Mouse (Mus musculus): ENCODE data around the gene Vegfd. TPM values are rescaled to one million over a fixed set of nuclear protein-coding genes. Genes with fewer than 3 reads are reported as not detected.

Vegfd gene
- polyA plus RNA-seq, 1 experiment from 2014 or later: 3.8 TPM

GRCm38 (mm10) chrX:164408301-164408927 is 35.2 kb downstream of the Vegfd start:
- Histone ChIP-seq H3K4me1 (ENCODE audit: control insufficient read depth, insufficient read depth, low read length) (no peaks in the 10 kb centered on the region), H3K4me3 (ENCODE audit: low read depth, low read length) (no peak overlapping the region), H3K9ac (replicated peaks; ENCODE audit: low read depth, low read length) (no peak overlapping the region), H3K4me2 (replicated peaks; ENCODE audit: low read depth, low read length) (no peak overlapping the region), H3K27ac (ENCODE audit: low read length) (no peak overlapping the region), H3K9me3 (ENCODE audit: control insufficient read depth, low read depth, low read length) (no peaks in the 10 kb centered on the region), H3K36me3 (ENCODE audit: control insufficient read depth, insufficient read depth, low read length) (no peaks in the 10 kb centered on the region), H3K27me3 (ENCODE audit: control insufficient read depth, insufficient read depth, low read length) (no peaks in the 10 kb centered on the region)
- no peak for ATAC-seq (ENCODE audit: insufficient number of reproducible peaks, insufficient read depth, low FRiP score, low read depth)
- 67% methylated on average over 3 of the region's 3 CpGs for WGBS

GRCm38 (mm10) chrX:164410562-164410961 is 37.4 kb downstream of the Vegfd start:
- H3K4me3 ChIP-seq (ENCODE audit: low read depth, low read length): no peak overlapping the region
- no peak overlapping the region for H3K4me2 ChIP-seq (replicated peaks; ENCODE audit: low read depth, low read length)
- no peaks in the 10 kb centered on the region for H3K27me3 ChIP-seq (ENCODE audit: control insufficient read depth, insufficient read depth, low read length)
- H3K9me3 ChIP-seq (ENCODE audit: control insufficient read depth, low read depth, low read length): no peaks in the 10 kb centered on the region
- no peak for ATAC-seq (ENCODE audit: insufficient number of reproducible peaks, insufficient read depth, low FRiP score, low read depth)
- 80% methylated on average over 1 of the region's 1 CpGs for WGBS
- H3K9ac ChIP-seq (replicated peaks; ENCODE audit: low read depth, low read length): no peak overlapping the region
- no peaks in the 10 kb centered on the region for H3K4me1 ChIP-seq (ENCODE audit: control insufficient read depth, insufficient read depth, low read length)
- no peaks in the 10 kb centered on the region for H3K36me3 ChIP-seq (ENCODE audit: control insufficient read depth, insufficient read depth, low read length)
- H3K27ac ChIP-seq (ENCODE audit: low read length): no peak overlapping the region

GRCm38 (mm10) chrX:164416803-164417202 is 43.6 kb downstream of the Vegfd start:
- Histone ChIP-seq H3K36me3 (ENCODE audit: control insufficient read depth, insufficient read depth, low read length) (no peaks in the 10 kb centered on the region), H3K4me1 (ENCODE audit: control insufficient read depth, insufficient read depth, low read length) (no peaks in the 10 kb centered on the region), H3K4me2 (replicated peaks; ENCODE audit: low read depth, low read length) (no peak overlapping the region), H3K9me3 (ENCODE audit: control insufficient read depth, low read depth, low read length) (no peaks in the 10 kb centered on the region), H3K9ac (replicated peaks; ENCODE audit: low read depth, low read length) (no peak overlapping the region), H3K27me3 (ENCODE audit: control insufficient read depth, insufficient read depth, low read length) (no peaks in the 10 kb centered on the region), H3K27ac (ENCODE audit: low read length) (no peak overlapping the region), H3K4me3 (ENCODE audit: low read depth, low read length) (no peak overlapping the region)
- ATAC-seq (ENCODE audit: insufficient number of reproducible peaks, insufficient read depth, low FRiP score, low read depth): no peak
- WGBS: 80% methylated on average over 2 of the region's 2 CpGs

- Histone ChIP-seq H3K27ac (ENCODE audit: low read length) (no peak overlapping the region), H3K9me3 (ENCODE audit: control insufficient read depth, low read depth, low read length) (no peaks in the 10 kb centered on the region), H3K9ac (replicated peaks; ENCODE audit: low read depth, low read length) (no peak overlapping the region), H3K27me3 (ENCODE audit: control insufficient read depth, insufficient read depth, low read length) (no peaks in the 10 kb centered on the region), H3K36me3 (ENCODE audit: control insufficient read depth, insufficient read depth, low read length) (no peaks in the 10 kb centered on the region), H3K4me1 (ENCODE audit: control insufficient read depth, insufficient read depth, low read length) (no peaks in the 10 kb centered on the region), H3K4me3 (ENCODE audit: low read depth, low read length) (no peak overlapping the region), H3K4me2 (replicated peaks; ENCODE audit: low read depth, low read length) (no peak overlapping the region)
- ATAC-seq (ENCODE audit: insufficient number of reproducible peaks, insufficient read depth, low FRiP score, low read depth): no peak
Observed at GRCm38 (mm10) chrX:164418008-164418407, 44.8 kb downstream of the Vegfd start.

- peak within 1 kb of the TSS; percentile 55; the same call in 1 of the 2 replicates for H3K27ac ChIP-seq (ENCODE audit: low read length)
- H3K27me3 ChIP-seq (ENCODE audit: control insufficient read depth, insufficient read depth, low read length): no peaks in the 10 kb centered on the region
- WGBS: 17% methylated on average over 39 of the region's 40 CpGs
- H3K4me1 ChIP-seq (ENCODE audit: control insufficient read depth, insufficient read depth, low read length): no peaks in the 10 kb centered on the region
- peak within 1 kb of the TSS; percentile 47 for H3K4me3 ChIP-seq (ENCODE audit: low read depth, low read length)
- H3K4me2 ChIP-seq (replicated peaks; ENCODE audit: low read depth, low read length): peak within 1 kb of the TSS; percentile 49
- peak within 1 kb of the TSS; percentile 40 for H3K9ac ChIP-seq (replicated peaks; ENCODE audit: low read depth, low read length)
- peak; percentile 99 for ATAC-seq (ENCODE audit: insufficient number of reproducible peaks, insufficient read depth, low FRiP score, low read depth)
- H3K36me3 ChIP-seq (ENCODE audit: control insufficient read depth, insufficient read depth, low read length): no peaks in the 10 kb centered on the region
- H3K9me3 ChIP-seq (ENCODE audit: control insufficient read depth, low read depth, low read length): no peaks in the 10 kb centered on the region
Observed at GRCm38 (mm10) chrX:164419471-164419939, 46.3 kb downstream of the Vegfd start, which contains the start of gene Piga. Piga (plus strand) TSS chrX:164419787.

GRCm38 (mm10) chrX:164419955-164420354 is 46.8 kb downstream of the Vegfd start:
- no peaks in the 10 kb centered on the region for H3K9me3 ChIP-seq (ENCODE audit: control insufficient read depth, low read depth, low read length)
- H3K4me1 ChIP-seq (ENCODE audit: control insufficient read depth, insufficient read depth, low read length): no peaks in the 10 kb centered on the region
- H3K27me3 ChIP-seq (ENCODE audit: control insufficient read depth, insufficient read depth, low read length): no peaks in the 10 kb centered on the region
- H3K9ac ChIP-seq (replicated peaks; ENCODE audit: low read depth, low read length): peak overlapping the region; percentile 40
- WGBS: 16% methylated on average over 13 of the region's 13 CpGs
- H3K27ac ChIP-seq (ENCODE audit: low read length): peak overlapping the region; percentile 55; the same call in 1 of the 2 replicates
- H3K4me2 ChIP-seq (replicated peaks; ENCODE audit: low read depth, low read length): peak overlapping the region; percentile 49
- no peaks in the 10 kb centered on the region for H3K36me3 ChIP-seq (ENCODE audit: control insufficient read depth, insufficient read depth, low read length)
- H3K4me3 ChIP-seq (ENCODE audit: low read depth, low read length): peak overlapping the region; percentile 47
- ATAC-seq (ENCODE audit: insufficient number of reproducible peaks, insufficient read depth, low FRiP score, low read depth): no peak; the same call in 1 of the 2 replicates

GRCm38 (mm10) chrX:164420518-164420917 is 47.3 kb downstream of the Vegfd start:
- Histone ChIP-seq H3K4me2 (replicated peaks; ENCODE audit: low read depth, low read length) (peak overlapping the region; percentile 49), H3K27me3 (ENCODE audit: control insufficient read depth, insufficient read depth, low read length) (no peaks in the 10 kb centered on the region), H3K9ac (replicated peaks; ENCODE audit: low read depth, low read length) (peak overlapping the region; percentile 40; the same call in 1 of the 2 replicates), H3K4me1 (ENCODE audit: control insufficient read depth, insufficient read depth, low read length) (no peaks in the 10 kb centered on the region), H3K36me3 (ENCODE audit: control insufficient read depth, insufficient read depth, low read length) (no peaks in the 10 kb centered on the region), H3K27ac (ENCODE audit: low read length) (no peak overlapping the region), H3K9me3 (ENCODE audit: control insufficient read depth, low read depth, low read length) (no peaks in the 10 kb centered on the region), H3K4me3 (ENCODE audit: low read depth, low read length) (peak overlapping the region; percentile 47)
- ATAC-seq (ENCODE audit: insufficient number of reproducible peaks, insufficient read depth, low FRiP score, low read depth): no peak
- WGBS: 51% methylated on average over 3 of the region's 3 CpGs

- Histone ChIP-seq H3K4me1 (ENCODE audit: control insufficient read depth, insufficient read depth, low read length) (no peaks in the 10 kb centered on the region), H3K27ac (ENCODE audit: low read length) (no peak overlapping the region), H3K4me2 (replicated peaks; ENCODE audit: low read depth, low read length) (no peak overlapping the region), H3K9me3 (ENCODE audit: control insufficient read depth, low read depth, low read length) (no peaks in the 10 kb centered on the region), H3K9ac (replicated peaks; ENCODE audit: low read depth, low read length) (no peak overlapping the region), H3K27me3 (ENCODE audit: control insufficient read depth, insufficient read depth, low read length) (no peaks in the 10 kb centered on the region), H3K4me3 (ENCODE audit: low read depth, low read length) (no peak overlapping the region), H3K36me3 (ENCODE audit: control insufficient read depth, insufficient read depth, low read length) (no peaks in the 10 kb centered on the region)
- 85% methylated on average over 1 of the region's 1 CpGs for WGBS
- no peak for ATAC-seq (ENCODE audit: insufficient number of reproducible peaks, insufficient read depth, low FRiP score, low read depth)
Observed at GRCm38 (mm10) chrX:164424821-164425220, 51.6 kb downstream of the Vegfd start.

- no peak for ATAC-seq (ENCODE audit: insufficient number of reproducible peaks, insufficient read depth, low FRiP score, low read depth)
- H3K27ac ChIP-seq (ENCODE audit: low read length): no peak overlapping the region
- WGBS: 85% methylated on average over 4 of the region's 4 CpGs
- H3K9ac ChIP-seq (replicated peaks; ENCODE audit: low read depth, low read length): no peak overlapping the region
- H3K36me3 ChIP-seq (ENCODE audit: control insufficient read depth, insufficient read depth, low read length): no peaks in the 10 kb centered on the region
- H3K4me1 ChIP-seq (ENCODE audit: control insufficient read depth, insufficient read depth, low read length): no peaks in the 10 kb centered on the region
- H3K4me3 ChIP-seq (ENCODE audit: low read depth, low read length): no peak overlapping the region
- no peaks in the 10 kb centered on the region for H3K27me3 ChIP-seq (ENCODE audit: control insufficient read depth, insufficient read depth, low read length)
- no peak overlapping the region for H3K4me2 ChIP-seq (replicated peaks; ENCODE audit: low read depth, low read length)
- no peaks in the 10 kb centered on the region for H3K9me3 ChIP-seq (ENCODE audit: control insufficient read depth, low read depth, low read length)
Observed at GRCm38 (mm10) chrX:164427295-164427694, 54.1 kb downstream of the Vegfd start.

Measured in stomach, embryonic 14.5 days (tissue).